Comparison of ENCODE assay signal across 8 mouse cellular contexts in the genomic region with DNA sequence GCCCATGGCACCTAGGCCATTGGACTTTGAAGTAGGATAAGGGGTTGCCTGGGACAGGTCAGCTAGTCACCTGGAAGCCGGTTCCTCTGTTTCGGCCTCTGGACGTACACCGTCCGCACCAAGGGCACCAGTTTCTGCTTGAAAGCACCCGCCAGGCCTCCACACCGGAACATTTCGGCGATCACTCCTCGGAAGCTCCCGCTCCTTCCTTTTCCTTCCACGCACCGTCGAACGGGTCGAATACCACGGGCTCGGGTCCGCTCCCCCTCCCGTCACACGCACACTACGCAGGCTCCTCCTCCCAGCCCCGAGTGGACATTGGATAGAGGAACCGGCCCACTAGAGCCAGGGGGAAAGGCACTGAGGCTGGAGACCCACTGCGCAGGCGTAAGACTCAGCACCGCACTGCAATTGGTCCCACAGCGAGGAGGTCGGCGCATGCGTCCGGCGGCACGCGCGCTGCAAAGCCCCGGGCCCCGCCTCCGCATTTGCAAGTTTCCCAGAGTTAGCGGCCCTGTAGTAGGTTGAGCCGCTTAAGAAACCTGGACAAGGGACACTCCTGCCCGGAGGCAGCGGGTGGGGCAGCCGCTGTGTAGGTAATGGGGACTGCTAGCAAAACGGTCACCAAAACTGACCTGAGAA. TPM values are rescaled to one million over a fixed set of nuclear protein-coding genes. Genes with fewer than 3 reads are reported as not detected.
A peak's percentile ranks its signal among the peaks of the same experiment; 100 is the strongest.
DNase-seq lines count a peak whose midpoint lies in the region; ATAC-seq lines count a peak whose summit lies in the region.

A gene (minus strand): TSS at position 398 of the 642 bp plus-strand sequence.

- peak within 1 kb of the TSS; percentile 53; the same call in 1 of the 2 replicates for H3K27ac ChIP-seq in brown adipose tissue, adult 24 weeks (replicated peaks; ENCODE audit: low read depth, low read length)
- peak within 1 kb of the TSS; percentile 66 for H3K27ac ChIP-seq in heart, embryonic 13.5 days (replicated peaks)
- H3K27ac ChIP-seq in liver, embryonic 12.5 days, result peak within 1 kb of the TSS; percentile 71; the same call in 1 of the 2 replicates
- H3K27ac ChIP-seq in stomach, embryonic 15.5 days, result no peak within 1 kb of the TSS

- H3K36me3 ChIP-seq in heart, embryonic 13.5 days, result no peaks in the 10 kb centered on the region
- peaks cover 4% of the 10 kb centered on the region; the same call in 1 of the 2 replicates for H3K36me3 ChIP-seq in liver, embryonic 12.5 days
- H3K36me3 ChIP-seq in stomach, embryonic 15.5 days, result no peaks in the 10 kb centered on the region

- peak within 1 kb of the TSS; percentile 85 for H3K9ac ChIP-seq in heart, embryonic 13.5 days
- H3K9ac ChIP-seq in liver, embryonic 12.5 days, result peak within 1 kb of the TSS; percentile 74
- H3K9ac ChIP-seq in stomach, embryonic 15.5 days, result peak within 1 kb of the TSS; percentile 17; the same call in 1 of the 2 replicates

- peak; percentile 99 for ATAC-seq in heart, embryonic 13.5 days (ENCODE audit: extremely low read depth, insufficient number of reproducible peaks, low FRiP score, low TSS enrichment)
- peak; percentile 98 for ATAC-seq in liver, embryonic 12.5 days
- ATAC-seq in stomach, embryonic 15.5 days (ENCODE audit: insufficient read depth, low FRiP score, low read depth), result peak; percentile 98

- H3K27me3 ChIP-seq in heart, embryonic 13.5 days (replicated peaks), result no peaks in the 10 kb centered on the region
- H3K27me3 ChIP-seq in liver, embryonic 12.5 days (replicated peaks), result peaks cover 2% of the 10 kb centered on the region
- H3K27me3 ChIP-seq in stomach, embryonic 15.5 days (replicated peaks), result no peaks in the 10 kb centered on the region

- peak; percentile 95 for DNase-seq in CD4-positive, CD25-positive, alpha-beta regulatory T cell, adult 2 months (ENCODE audit: low read depth, low spot score)
- peak; percentile 34 for DNase-seq in fat pad, adult 2 months (ENCODE audit: extremely low read depth, low read depth, low spot score)
- DNase-seq in kidney, postnatal 10 days, result peak; percentile 95
- peak; percentile 84 to 89 for DNase-seq in natural killer cell, adult 2 months (ENCODE audit: low spot score in 2 of 2)

- H3K4me3 ChIP-seq in brown adipose tissue, adult 24 weeks (ENCODE audit: insufficient read depth, low read depth, low read length), result peak within 1 kb of the TSS; percentile 83
- peak within 1 kb of the TSS; percentile 67 for H3K4me3 ChIP-seq in heart, embryonic 13.5 days
- peak within 1 kb of the TSS; percentile 68 for H3K4me3 ChIP-seq in liver, embryonic 12.5 days
- peak within 1 kb of the TSS; percentile 53 for H3K4me3 ChIP-seq in stomach, embryonic 15.5 days (replicated peaks)

- peak within 1 kb of the TSS; percentile 73 for H3K4me2 ChIP-seq in heart, embryonic 13.5 days
- H3K4me2 ChIP-seq in liver, embryonic 12.5 days, result peak within 1 kb of the TSS; percentile 69
- H3K4me2 ChIP-seq in stomach, embryonic 15.5 days, result peak within 1 kb of the TSS; percentile 52

- no peaks in the 10 kb centered on the region for H3K9me3 ChIP-seq in heart, embryonic 13.5 days
- H3K9me3 ChIP-seq in liver, embryonic 12.5 days (replicated peaks), result no peaks in the 10 kb centered on the region
- H3K9me3 ChIP-seq in stomach, embryonic 15.5 days, result no peaks in the 10 kb centered on the region

- WGBS in heart, embryonic 13.5 days, result 10% methylated on average over 45 of the region's 45 CpGs
- WGBS in liver, embryonic 12.5 days (ENCODE audit: insufficient replicate concordance), result 3% methylated on average over 44 of the region's 45 CpGs
- WGBS in stomach, embryonic 15.5 days, result 18% methylated on average over 45 of the region's 45 CpGs

- no peaks in the 10 kb centered on the region for H3K4me1 ChIP-seq in brown adipose tissue, adult 24 weeks (ENCODE audit: control insufficient read depth, insufficient read depth, insufficient read length, low read length)
- H3K4me1 ChIP-seq in heart, embryonic 13.5 days, result peaks cover 11% of the 10 kb centered on the region
- peaks cover 11% of the 10 kb centered on the region for H3K4me1 ChIP-seq in liver, embryonic 12.5 days
- H3K4me1 ChIP-seq in stomach, embryonic 15.5 days, result no peaks in the 10 kb centered on the region; the same call in 1 of the 2 replicates

RNA-seq across cellular contexts. Expression of the gene that starts here (rescaled TPM):
- polyA plus RNA-seq in brown adipose tissue, adult 24 weeks (2012; ENCODE audit: insufficient read depth, insufficient read length, missing spikeins), result 121 and 191 TPM in 2 replicates
- polyA plus RNA-seq in heart, embryonic 13.5 days (2015; fragmentation: Nextera tagmentation; extraction: Ambion mirVana), result 92.6 and 98.1 TPM in 2 replicates
- 73.2 and 73.9 TPM in 2 replicates for polyA plus RNA-seq in liver, embryonic 12.5 days (2016; fragmentation: Nextera tagmentation; extraction: Ambion mirVana)
- polyA plus RNA-seq in stomach, embryonic 15.5 days (2015; fragmentation: Nextera tagmentation; extraction: Ambion mirVana), result 73.3 and 89.2 TPM in 2 replicates

Comparison
In these comparisons a context has a peak if more than half of its experiments do, and no peak if none do; other contexts are left out.
1. DNase-seq: peak in every context shown above with its lines; median percentile 95 in CD4-positive, CD25-positive, alpha-beta regulatory T cell, adult 2 months; 95 in kidney, postnatal 10 days; 86 in natural killer cell, adult 2 months; 34 in fat pad, adult 2 months.
2. H3K9ac ChIP-seq: peak in every context shown above with its lines; median percentile 85 in heart, embryonic 13.5 days; 74 in liver, embryonic 12.5 days; 17 in stomach, embryonic 15.5 days.